Mouse (Mus musculus) forebrain, embryonic 11.5 days (tissue): ENCODE data around the gene Plac8. TPM values are rescaled to one million over a fixed set of nuclear protein-coding genes. Genes with fewer than 3 reads are reported as not detected.
A peak's percentile ranks its signal among the peaks of the same experiment; 100 is the strongest.

ENCODE experiments used
- ATAC-seq: fragments of 200-750 bp; cut with Nextera tagmentation; replicated peaks from 2 replicates; pipeline ENCODE4 v1.8.0; 2017; ENCODE audit warnings: moderate TSS enrichment; ENCODE audit not compliant: low FRiP score
- DNase-seq: peaks from one replicate; pipeline ENCODE4 v3.0.0-alpha.2; 2017; ENCODE audit warnings: low spot score
- H3K27ac ChIP-seq: fragments of 300-500 bp; sonication (generic); 2 replicates; pipeline ENCODE4 v1.5.1; 2014; ENCODE audit warnings: low read depth, low read length
- H3K27me3 ChIP-seq: fragments of 300-500 bp; sonication (generic); 2 replicates; pipeline ENCODE4 v1.6.1; 2014; ENCODE audit warnings: mild to moderate bottlenecking, low read length, mixed read lengths; ENCODE audit not compliant: control insufficient read depth, insufficient read depth
- H3K36me3 ChIP-seq: fragments of 300-500 bp; sonication (generic); 2 replicates; pipeline ENCODE4 v1.6.1; 2014; ENCODE audit warnings: mild to moderate bottlenecking, low read length, moderate library complexity, mixed read lengths; ENCODE audit not compliant: control insufficient read depth, insufficient read depth
- H3K4me1 ChIP-seq: fragments of 300-500 bp; sonication (generic); replicated peaks from 2 replicates; pipeline ENCODE4 v1.6.1; 2014; ENCODE audit warnings: low read length, mixed read lengths; ENCODE audit not compliant: control insufficient read depth, insufficient read depth
- H3K4me2 ChIP-seq: fragments of 300-500 bp; sonication (generic); 2 replicates; pipeline ENCODE4 v1.6.1; 2014; ENCODE audit warnings: low read depth, mild to moderate bottlenecking, low read length, moderate library complexity, mixed read lengths; ENCODE audit not compliant: severe bottlenecking
- H3K4me3 ChIP-seq: fragments of 300-500 bp; sonication (generic); 2 replicates; pipeline ENCODE4 v1.5.1; 2014; ENCODE audit warnings: low read depth, low read length
- H3K9ac ChIP-seq: fragments of 300-500 bp; sonication (generic); 2 replicates; pipeline ENCODE4 v1.6.1; 2014; ENCODE audit warnings: low read length
- H3K9me3 ChIP-seq: fragments of 300-500 bp; sonication (generic); 2 replicates; pipeline ENCODE4 v1.6.1; 2016; ENCODE audit warnings: low read length, mixed read lengths; ENCODE audit not compliant: control insufficient read depth
- WGBS: fragments of 180-500 bp; shearing (Covaris S2); extraction: QIAGEN DNeasy Blood & Tissue Kit; methylation state at CpG from one replicate; pipeline ENCODE4 v1.1.7; 2014; 5-methylcytosine and 5-hydroxymethylcytosine counted together
- polyA plus RNA-seq: library from polyadenylated mRNA; unstranded; fragments of >200 nt; fragmentation: Nextera tagmentation; extraction: Ambion mirVana; gene quantifications from 2 replicates; pipeline ENCODE4 v1.2.1, GENCODE M21; 2014

Plac8 gene
- polyA plus RNA-seq, 1 experiment from 2014 or later, result 1.4 TPM

DNA sequence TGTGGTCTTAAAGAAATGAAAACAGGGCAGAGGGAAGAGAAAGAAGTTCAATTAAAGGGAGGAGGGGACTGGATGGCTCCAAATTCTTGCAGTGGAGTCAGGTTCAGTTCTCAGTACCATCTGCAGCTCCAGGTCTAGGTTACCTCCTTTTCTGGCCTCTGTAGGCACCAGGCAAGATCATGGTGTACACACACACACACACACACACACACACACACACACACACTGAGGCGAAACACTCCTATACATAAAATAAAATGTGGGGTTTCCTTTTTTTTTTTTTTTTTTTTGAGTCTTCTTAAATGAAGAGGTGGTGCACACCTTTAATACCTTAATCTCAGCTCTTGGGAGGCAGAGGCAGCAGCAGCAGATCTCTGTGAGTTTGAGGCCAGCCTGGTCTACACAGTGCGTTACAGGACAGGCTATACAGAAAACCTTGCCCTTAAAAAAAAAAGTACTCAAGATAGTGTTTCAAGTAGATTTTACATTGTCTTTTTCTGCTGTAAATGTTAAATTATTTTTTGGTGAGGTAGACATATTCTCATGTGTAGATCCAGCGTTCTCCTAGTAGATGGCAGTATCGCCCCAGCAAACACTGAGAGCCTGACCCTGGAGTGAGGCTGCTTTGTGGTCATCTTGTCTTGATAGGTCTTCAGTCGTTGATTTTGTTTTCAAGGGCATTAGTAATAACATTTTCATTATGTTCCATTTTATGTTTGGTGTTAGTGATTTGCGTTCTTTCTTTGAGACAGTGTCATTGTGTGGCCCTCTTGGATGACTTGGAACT lies 25.6 kb downstream of the Plac8 start:
- Histone ChIP-seq H3K36me3 (peaks cover 8% of the 10 kb centered on the region; the same call in 1 of the 2 replicates), H3K27ac (no peak overlapping the region)

DNA sequence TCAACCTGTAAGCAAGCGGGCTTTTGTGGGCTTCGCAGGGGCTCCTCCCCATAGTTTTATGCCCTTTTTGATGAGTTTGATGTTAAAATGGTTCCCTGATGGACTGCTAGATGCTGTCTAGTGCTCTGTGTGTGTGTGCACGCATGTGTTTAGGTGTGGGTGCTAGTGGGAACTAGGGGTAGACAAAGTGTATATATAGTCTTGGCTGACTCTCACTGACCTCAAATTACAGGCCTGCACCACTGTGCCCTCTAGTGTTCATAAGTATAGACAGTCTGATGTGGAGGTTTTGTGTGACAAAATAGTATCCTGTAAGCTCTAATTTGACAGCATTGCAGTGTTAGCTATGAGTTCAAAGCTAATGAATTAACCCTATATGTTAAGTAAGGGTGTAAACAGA lies 35.4 kb downstream of the Plac8 start:
- H3K4me1 ChIP-seq, result no peaks in the 10 kb centered on the region
- H3K4me2 ChIP-seq, result no peak overlapping the region
- ATAC-seq (no peak), DNase-seq (no peak)
- H3K9me3 ChIP-seq, result no peaks in the 10 kb centered on the region
- no peak overlapping the region for H3K4me3 ChIP-seq
- no peak overlapping the region for H3K9ac ChIP-seq
- H3K27ac ChIP-seq, result no peak overlapping the region
- peaks cover 4% of the 10 kb centered on the region for H3K36me3 ChIP-seq
- H3K27me3 ChIP-seq, result no peaks in the 10 kb centered on the region
- WGBS, result 90% methylated on average over 3 of the region's 3 CpGs

More for the DNA sequence above, 25.6 kb downstream of the Plac8 start:
- Histone ChIP-seq H3K27me3 (no peaks in the 10 kb centered on the region), H3K4me2 (no peak overlapping the region), H3K9ac (no peak overlapping the region), H3K4me1 (no peaks in the 10 kb centered on the region), H3K9me3 (no peaks in the 10 kb centered on the region), H3K4me3 (no peak overlapping the region)
- 91% methylated on average over 6 of the region's 6 CpGs for WGBS
- DNase-seq (no peak), ATAC-seq (no peak)

DNA sequence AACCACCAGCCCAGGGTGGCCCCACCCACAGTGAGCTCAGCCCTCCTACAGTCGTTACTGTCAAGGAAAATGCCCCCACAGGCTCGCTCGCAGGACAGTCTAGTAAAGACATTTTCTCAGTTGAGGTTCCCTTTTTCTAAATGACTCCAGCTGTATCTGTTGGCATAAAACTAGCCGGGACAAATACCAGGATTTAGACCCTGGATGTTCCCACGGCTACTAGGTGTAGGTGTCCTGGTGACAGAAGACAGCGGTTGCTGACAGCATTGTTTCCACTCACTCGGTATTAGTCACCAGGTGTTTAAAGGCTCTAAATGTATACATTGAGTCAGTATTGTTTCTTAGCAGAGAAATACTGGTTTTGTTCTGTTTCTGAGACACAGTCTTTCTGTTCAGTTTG lies 36.2 kb downstream of the Plac8 start:
- DNase-seq, result no peak
- 90% methylated on average over 7 of the region's 7 CpGs for WGBS
- ATAC-seq, result no peak

DNA sequence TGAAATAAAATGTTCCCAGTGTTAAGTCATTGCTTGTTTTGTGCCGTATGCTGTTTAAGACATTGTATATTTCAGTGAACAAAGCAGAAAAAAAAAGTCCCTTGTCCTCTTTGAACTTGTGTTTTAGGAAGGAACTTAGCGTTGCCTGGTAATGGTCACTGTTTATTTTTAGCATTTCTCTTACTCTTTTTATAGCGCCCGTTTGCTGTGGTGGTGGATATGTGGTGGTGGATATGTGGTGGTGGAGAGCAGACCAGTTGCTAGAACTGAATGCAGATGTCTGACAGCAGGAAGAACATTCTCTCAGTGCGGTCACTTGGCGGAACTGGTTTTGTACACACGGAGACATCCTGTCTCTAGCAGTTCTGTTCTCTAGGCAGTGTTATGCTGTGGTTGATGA lies 45.9 kb downstream of the Plac8 start:
- no peak for ATAC-seq
- no peak overlapping the region for H3K4me2 ChIP-seq
- H3K9ac ChIP-seq, result no peak overlapping the region
- no peaks in the 10 kb centered on the region for H3K4me1 ChIP-seq
- no peak for DNase-seq
- H3K27me3 ChIP-seq, result no peaks in the 10 kb centered on the region
- H3K27ac ChIP-seq, result no peak overlapping the region
- WGBS, result 92% methylated on average over 7 of the region's 7 CpGs
- peaks cover 4% of the 10 kb centered on the region; the same call in 1 of the 2 replicates for H3K36me3 ChIP-seq
- H3K4me3 ChIP-seq, result no peak overlapping the region
- H3K9me3 ChIP-seq, result no peaks in the 10 kb centered on the region

More for the DNA sequence above, 36.2 kb downstream of the Plac8 start:
- H3K9me3 ChIP-seq, result no peaks in the 10 kb centered on the region
- no peaks in the 10 kb centered on the region for H3K27me3 ChIP-seq
- H3K27ac ChIP-seq, result no peak overlapping the region
- no peak overlapping the region for H3K4me2 ChIP-seq
- H3K9ac ChIP-seq, result no peak overlapping the region
- H3K4me3 ChIP-seq, result no peak overlapping the region
- H3K4me1 ChIP-seq, result no peaks in the 10 kb centered on the region
- H3K36me3 ChIP-seq, result peaks cover 7% of the 10 kb centered on the region

DNA sequence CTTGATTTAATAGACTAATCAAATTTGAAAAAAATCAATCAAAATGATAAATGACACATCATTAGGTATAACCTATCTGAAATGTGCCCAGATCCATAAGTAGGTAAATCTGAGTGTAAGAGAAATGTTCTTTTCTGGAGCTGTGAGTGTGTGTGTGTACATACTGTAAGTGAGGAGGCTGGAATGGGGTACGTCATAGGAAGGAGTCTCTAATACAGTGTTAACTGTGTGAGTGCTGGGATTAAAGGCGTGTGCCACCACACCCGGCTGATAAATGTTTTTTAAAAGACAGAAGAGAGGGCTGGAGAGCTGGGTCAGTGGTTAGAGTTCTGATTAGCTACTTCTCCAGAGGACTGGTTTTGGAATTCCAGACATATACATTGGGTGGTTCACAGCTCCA lies 46.4 kb downstream of the Plac8 start:
- WGBS, result 83% methylated on average over 3 of the region's 3 CpGs
- ATAC-seq (no peak), DNase-seq (no peak)
- no peaks in the 10 kb centered on the region for H3K9me3 ChIP-seq
- no peaks in the 10 kb centered on the region; the same call in 1 of the 2 replicates for H3K36me3 ChIP-seq
- no peaks in the 10 kb centered on the region for H3K27me3 ChIP-seq
- H3K9ac ChIP-seq, result no peak overlapping the region
- H3K4me2 ChIP-seq, result no peak overlapping the region
- no peak overlapping the region for H3K4me3 ChIP-seq
- H3K4me1 ChIP-seq, result no peaks in the 10 kb centered on the region
- H3K27ac ChIP-seq, result no peak overlapping the region

DNA sequence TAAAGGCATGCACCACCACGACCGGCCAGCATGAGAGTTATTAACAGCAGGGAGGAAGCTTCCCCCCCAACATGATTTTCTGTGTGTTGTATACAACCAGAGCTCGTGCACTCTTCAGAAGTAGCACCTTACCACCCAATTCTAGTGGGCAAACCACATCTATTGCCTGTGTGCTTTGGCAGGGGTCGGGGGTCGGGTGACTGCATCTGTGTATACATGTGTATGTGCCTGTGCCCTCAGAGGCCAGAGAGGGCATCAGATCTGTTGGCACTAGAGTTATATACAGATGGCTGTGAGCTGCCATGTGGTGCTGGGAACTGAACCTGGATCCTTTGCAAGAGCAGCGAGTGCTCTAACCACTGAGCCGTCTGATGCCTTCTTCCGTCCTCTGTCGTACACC lies 47.1 kb downstream of the Plac8 start:
- Histone ChIP-seq H3K4me1 (peaks cover under 1% of the 10 kb centered on the region; the same call in 1 of the 2 replicates), H3K9ac (no peak overlapping the region), H3K27me3 (no peaks in the 10 kb centered on the region), H3K27ac (no peak overlapping the region), H3K36me3 (no peaks in the 10 kb centered on the region), H3K4me2 (no peak overlapping the region), H3K9me3 (no peaks in the 10 kb centered on the region), H3K4me3 (no peak overlapping the region)
- DNase-seq, result no peak
- 96% methylated on average over 9 of the region's 9 CpGs for WGBS
- ATAC-seq, result no peak

DNA sequence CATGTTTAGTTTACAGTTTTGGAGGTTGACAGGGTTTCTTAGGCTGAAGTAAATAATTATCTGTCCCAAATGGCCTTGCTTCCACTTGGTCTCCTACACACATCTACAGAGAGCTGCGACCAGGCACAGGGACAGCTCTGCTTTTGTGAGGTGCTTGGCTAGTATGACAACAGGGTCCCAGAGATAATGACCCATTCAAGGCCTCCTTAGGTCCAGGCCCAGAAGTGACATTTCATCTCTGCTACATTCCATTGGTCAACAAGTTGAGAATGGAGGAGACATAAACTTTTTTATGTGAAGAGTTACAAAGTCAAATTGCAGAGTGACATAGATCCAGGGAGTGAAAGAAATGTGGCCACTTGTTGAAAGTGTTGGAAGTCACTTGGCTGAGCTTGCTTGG lies 48.7 kb downstream of the Plac8 start:
- peaks cover 4% of the 10 kb centered on the region; the same call in 1 of the 2 replicates for H3K4me1 ChIP-seq
- DNase-seq, result no peak
- 97% methylated on average over 1 of the region's 1 CpGs for WGBS
- no peaks in the 10 kb centered on the region for H3K9me3 ChIP-seq
- no peak overlapping the region for H3K9ac ChIP-seq
- H3K36me3 ChIP-seq, result no peaks in the 10 kb centered on the region
- H3K27ac ChIP-seq, result no peak overlapping the region
- H3K4me2 ChIP-seq, result no peak overlapping the region
- H3K27me3 ChIP-seq, result no peaks in the 10 kb centered on the region
- no peak for ATAC-seq
- H3K4me3 ChIP-seq, result no peak overlapping the region

DNA sequence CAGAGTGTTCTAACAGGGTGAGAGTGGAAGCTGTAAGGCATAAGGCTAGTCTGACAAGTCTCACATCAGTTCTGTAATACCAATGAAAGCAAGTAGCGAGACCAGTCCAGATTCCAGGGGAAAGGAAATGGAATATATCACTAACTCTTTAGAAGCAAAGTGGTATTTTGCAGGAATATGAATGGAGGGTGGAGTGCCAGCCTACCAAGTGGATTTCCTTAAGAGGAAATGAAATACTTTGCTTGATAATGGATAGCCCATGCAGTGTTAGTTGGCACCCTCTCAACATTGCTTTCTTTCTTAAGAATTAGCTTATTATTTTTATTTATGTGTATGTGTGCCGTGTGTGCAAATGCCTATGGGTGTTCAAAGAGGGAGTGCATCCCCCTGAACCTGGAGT lies 51.8 kb downstream of the Plac8 start:
- 100% methylated on average over 2 of the region's 2 CpGs for WGBS
- H3K4me2 ChIP-seq, result no peak overlapping the region
- no peak overlapping the region for H3K27ac ChIP-seq
- H3K9me3 ChIP-seq, result no peaks in the 10 kb centered on the region
- peaks cover 7% of the 10 kb centered on the region; the same call in 1 of the 2 replicates for H3K4me1 ChIP-seq
- no peaks in the 10 kb centered on the region for H3K36me3 ChIP-seq
- H3K27me3 ChIP-seq, result no peaks in the 10 kb centered on the region
- H3K4me3 ChIP-seq, result no peak overlapping the region
- DNase-seq (no peak), ATAC-seq (no peak)
- no peak overlapping the region for H3K9ac ChIP-seq

DNA sequence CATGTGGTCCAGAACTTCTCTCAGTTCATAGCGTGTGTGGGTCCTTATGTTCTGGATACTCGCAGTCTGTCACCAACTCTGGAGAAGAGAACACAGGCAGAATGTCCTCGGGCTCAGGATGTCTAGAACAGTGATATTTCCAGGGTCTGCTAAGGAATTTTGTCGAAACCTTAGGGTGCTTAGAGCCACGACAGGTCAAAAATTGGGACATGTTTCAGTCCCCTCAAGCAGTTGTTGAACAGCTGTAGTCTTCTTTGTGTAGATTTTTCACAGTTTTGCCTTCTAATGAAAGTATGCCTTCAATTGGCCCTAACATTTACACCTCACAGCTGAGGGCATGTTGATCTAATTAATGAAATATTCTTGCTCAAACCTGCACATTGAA lies 53.0 kb downstream of the Plac8 start:
- Histone ChIP-seq H3K27ac (no peak overlapping the region), H3K4me3 (peak overlapping the region; percentile 84), H3K4me2 (peak overlapping the region; percentile 80), H3K27me3 (no peaks in the 10 kb centered on the region), H3K36me3 (no peaks in the 10 kb centered on the region), H3K4me1 (peaks cover 7% of the 10 kb centered on the region; the same call in 1 of the 2 replicates), H3K9me3 (no peaks in the 10 kb centered on the region), H3K9ac (peak overlapping the region; percentile 91)
- DNase-seq, result no peak
- no peak for ATAC-seq
- WGBS, result 14% methylated on average over 5 of the region's 5 CpGs
